Mouse (Mus musculus): ENCODE results near the gene Parp1. TPM values are rescaled to one million over a fixed set of nuclear protein-coding genes. Genes with fewer than 3 reads are reported as not detected.
"Not testable (repeated sequence)": the region's sequence is repeated elsewhere in the genome, so short reads cannot be mapped to it uniquely, and the experiment has no call there.

Gene Parp1
- total RNA-seq, 2 experiments from 2014 or later: 148 to 156 TPM

GRCm38 (mm10) chr1:180556899-180557298 is 11.8 kb upstream of the Parp1 start:
- no peak for DNase-seq (ENCODE audit: extremely low spot score in 1 of 2, low spot score in 1 of 2)

GRCm38 (mm10) chr1:180559454-180559853 is 9.3 kb upstream of the Parp1 start:
- no peak for DNase-seq (ENCODE audit: extremely low spot score in 1 of 2, low spot score in 1 of 2)

GRCm38 (mm10) chr1:180561187-180561586 is 7.5 kb upstream of the Parp1 start:
- DNase-seq (ENCODE audit: extremely low spot score in 1 of 2, low spot score in 1 of 2): no peak

- no peak for DNase-seq (ENCODE audit: extremely low spot score in 1 of 2, low spot score in 1 of 2)
Measured at GRCm38 (mm10) chr1:180564885-180565284, 3.8 kb upstream of the Parp1 start.

- no peak for DNase-seq (ENCODE audit: extremely low spot score in 1 of 2, low spot score in 1 of 2)
Measured at GRCm38 (mm10) chr1:180567761-180568160, 963 bp upstream of the Parp1 start.

GRCm38 (mm10) chr1:180568248-180568647 is 476 bp upstream of the Parp1 start:
- DNase-seq (ENCODE audit: extremely low spot score in 1 of 2, low spot score in 1 of 2): no peak

- no peak for DNase-seq (ENCODE audit: extremely low spot score in 1 of 2, low spot score in 1 of 2)
Measured at GRCm38 (mm10) chr1:180569453-180569852, 729 bp downstream of the Parp1 start.

- no peak for DNase-seq (ENCODE audit: extremely low spot score in 1 of 2, low spot score in 1 of 2)
Measured at GRCm38 (mm10) chr1:180570181-180570580, 1.5 kb downstream of the Parp1 start.

- DNase-seq (ENCODE audit: extremely low spot score in 1 of 2, low spot score in 1 of 2): no peak
Measured at GRCm38 (mm10) chr1:180571018-180571589, 2.4 kb downstream of the Parp1 start.

GRCm38 (mm10) chr1:180571721-180572120 is 3.0 kb downstream of the Parp1 start:
- DNase-seq (ENCODE audit: extremely low spot score in 1 of 2, low spot score in 1 of 2): not testable (repeated sequence)

- no peak for DNase-seq (ENCODE audit: extremely low spot score in 1 of 2, low spot score in 1 of 2)
Measured at GRCm38 (mm10) chr1:180572154-180572553, 3.4 kb downstream of the Parp1 start.

- no peak for DNase-seq (ENCODE audit: extremely low spot score in 1 of 2, low spot score in 1 of 2)
Measured at GRCm38 (mm10) chr1:180576524-180576923, 7.8 kb downstream of the Parp1 start.

GRCm38 (mm10) chr1:180577837-180578236 is 9.1 kb downstream of the Parp1 start:
- DNase-seq (ENCODE audit: extremely low spot score in 1 of 2, low spot score in 1 of 2): no peak

- DNase-seq (ENCODE audit: extremely low spot score in 1 of 2, low spot score in 1 of 2): no peak
Measured at GRCm38 (mm10) chr1:180587792-180588442, 19.2 kb downstream of the Parp1 start.

- DNase-seq (ENCODE audit: extremely low spot score in 1 of 2, low spot score in 1 of 2): no peak
Measured at GRCm38 (mm10) chr1:180600578-180600977, 31.9 kb downstream of the Parp1 start.

- DNase-seq (ENCODE audit: extremely low spot score in 1 of 2, low spot score in 1 of 2): no peak
Measured at GRCm38 (mm10) chr1:180601806-180602205, 33.1 kb downstream of the Parp1 start.

- DNase-seq (ENCODE audit: extremely low spot score in 1 of 2, low spot score in 1 of 2): peak; percentile 23 to 25
Measured at GRCm38 (mm10) chr1:180604579-180604978, 35.9 kb downstream of the Parp1 start.

GRCm38 (mm10) chr1:180606106-180606505 is 37.4 kb downstream of the Parp1 start:
- no peak for DNase-seq (ENCODE audit: extremely low spot score in 1 of 2, low spot score in 1 of 2)

GRCm38 (mm10) chr1:180606796-180607577 is 38.3 kb downstream of the Parp1 start:
- no peak for DNase-seq (ENCODE audit: extremely low spot score in 1 of 2, low spot score in 1 of 2)

- DNase-seq (ENCODE audit: extremely low spot score in 1 of 2, low spot score in 1 of 2): no peak
Measured at GRCm38 (mm10) chr1:180607578-180607879, 38.8 kb downstream of the Parp1 start.

- DNase-seq (ENCODE audit: extremely low spot score in 1 of 2, low spot score in 1 of 2): not testable (repeated sequence)
Measured at GRCm38 (mm10) chr1:180611842-180612241, 43.1 kb downstream of the Parp1 start.

GRCm38 (mm10) chr1:180616762-180617161 is 48.0 kb downstream of the Parp1 start:
- DNase-seq (ENCODE audit: extremely low spot score in 1 of 2, low spot score in 1 of 2): no peak
